Mouse (Mus musculus): ENCODE results near the gene Ccnb2.

Ccnb2 gene

DNA sequence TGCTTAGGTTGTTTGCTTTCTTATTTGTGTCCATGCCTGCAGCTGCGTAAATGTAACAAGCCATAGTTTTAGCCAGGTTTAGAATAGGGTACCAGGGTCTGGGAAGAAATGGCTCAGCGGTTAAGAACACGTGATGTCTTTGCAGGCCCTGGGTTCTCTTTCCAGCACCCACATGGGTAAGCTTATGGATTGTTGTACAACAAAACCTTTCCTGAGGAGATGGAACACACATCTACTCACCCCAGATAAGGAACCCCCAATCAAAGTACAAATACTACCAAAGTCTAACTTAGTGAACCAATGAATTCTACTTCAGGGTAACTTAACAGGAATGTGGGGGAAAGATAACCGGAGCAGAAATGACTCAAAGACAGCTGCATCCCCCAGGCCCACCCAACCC lies 36.9 kb downstream of the Ccnb2 start:
- no peak for DNase-seq (ENCODE audit: low read depth, low spot score)

DNA sequence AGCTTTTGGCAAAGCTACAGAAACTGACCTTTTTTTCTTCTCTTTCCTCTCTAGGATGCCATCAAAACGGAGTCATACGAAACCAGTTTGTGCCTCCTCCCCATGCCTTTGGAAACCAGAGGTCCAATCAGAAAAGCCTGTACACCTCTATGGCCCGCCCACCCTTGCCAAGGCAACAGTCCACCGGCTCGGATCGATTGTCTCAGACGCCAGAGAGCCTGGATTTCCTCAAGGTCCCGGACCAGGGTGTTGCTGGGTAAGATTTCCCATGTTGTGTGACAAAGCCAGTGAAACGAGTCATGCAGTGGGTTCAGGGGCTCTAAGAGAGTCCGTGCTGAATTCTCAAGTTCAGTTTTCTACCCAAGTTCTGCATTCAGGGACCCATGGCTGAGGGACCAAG lies 37.6 kb downstream of the Ccnb2 start:
- DNase-seq (ENCODE audit: low read depth, low spot score) = no peak

DNA sequence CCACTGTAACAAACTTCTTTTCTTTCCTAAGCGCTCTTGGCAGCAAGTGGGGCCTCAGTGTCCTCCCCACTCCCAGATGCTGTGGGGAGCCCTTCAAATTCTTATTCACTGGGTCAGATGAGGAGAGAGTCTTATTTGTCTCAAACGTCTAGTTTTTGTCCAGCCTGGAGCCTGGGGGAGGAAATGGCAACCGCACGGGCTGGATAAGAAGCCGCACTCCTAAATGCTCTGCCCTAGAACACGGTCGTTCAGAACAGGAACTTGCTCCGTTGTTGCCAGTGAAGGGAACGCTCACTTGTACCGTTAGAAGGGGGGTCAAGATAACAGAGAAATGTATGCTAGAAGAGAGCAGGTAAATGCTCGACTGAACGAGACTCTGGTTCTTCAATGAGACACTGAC lies 39.3 kb downstream of the Ccnb2 start:
- no peak for DNase-seq (ENCODE audit: low read depth, low spot score)

DNA sequence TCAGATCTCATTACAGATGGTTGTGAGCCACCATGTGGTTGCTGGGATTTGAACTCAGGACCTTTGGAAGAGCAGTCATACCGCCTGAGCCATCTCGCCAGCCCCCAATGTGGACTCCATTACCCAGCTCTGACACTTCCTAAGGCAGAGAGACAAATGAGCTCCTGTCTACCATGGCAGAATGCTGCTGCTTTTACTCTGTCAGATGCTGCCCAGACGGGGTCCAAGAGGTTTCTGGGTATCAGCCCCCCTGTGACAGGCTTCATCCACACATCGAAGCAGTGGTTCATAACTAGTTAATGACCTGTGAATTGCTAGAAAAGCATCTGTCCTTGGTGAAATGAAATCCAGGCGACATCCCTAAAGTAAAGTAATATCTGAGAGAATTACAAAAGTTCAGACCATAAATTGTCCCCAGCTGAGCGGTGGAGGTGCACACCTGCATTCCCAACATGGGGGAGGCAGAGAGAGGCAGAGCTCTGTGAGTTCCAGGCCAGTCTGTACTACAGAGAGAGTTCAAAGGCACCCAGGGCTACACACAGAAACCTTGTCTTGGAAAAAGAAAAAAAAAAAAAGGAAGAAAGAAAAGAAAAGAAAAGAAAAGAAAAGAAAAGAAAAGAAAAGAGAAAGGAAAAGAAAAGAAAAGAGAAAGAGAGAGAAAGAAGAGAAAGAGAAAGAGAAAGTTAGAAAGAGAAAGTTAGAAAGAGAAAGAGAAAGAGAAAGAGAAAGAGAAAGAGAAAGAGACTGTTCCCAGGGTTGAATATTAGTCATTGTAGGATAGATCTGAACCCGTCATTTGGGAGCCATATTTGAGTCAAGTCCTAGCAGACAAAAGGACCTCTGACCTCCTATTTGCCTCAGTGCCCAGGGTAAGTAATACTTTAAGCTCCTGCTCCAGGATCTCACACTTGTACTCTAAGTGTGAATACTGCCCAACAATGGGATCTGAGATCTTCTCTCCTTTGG lies 41.6 kb downstream of the Ccnb2 start:
- no peak for DNase-seq (ENCODE audit: low read depth, low spot score)

DNA sequence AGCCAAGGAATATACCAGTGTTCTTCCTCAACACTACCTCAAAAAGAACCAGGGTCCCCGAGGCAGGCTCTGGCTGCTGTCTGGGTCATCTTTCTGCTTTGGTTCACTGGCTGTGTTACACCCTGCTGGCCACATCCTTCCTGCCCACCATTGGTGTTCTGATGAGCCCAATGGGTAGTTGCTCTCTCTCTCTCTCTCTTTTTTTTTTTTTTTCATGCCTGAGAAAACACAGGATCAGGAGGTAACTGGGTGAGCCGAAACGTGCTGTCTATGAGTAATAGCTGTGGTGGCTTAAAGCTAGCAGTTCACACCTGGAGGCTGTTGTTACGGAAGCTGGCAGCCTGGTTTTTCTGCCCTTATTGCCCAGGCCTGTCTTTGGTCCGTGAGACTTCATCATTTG lies 49.7 kb downstream of the Ccnb2 start:
- DNase-seq (ENCODE audit: low read depth, low spot score) = no peak

DNA sequence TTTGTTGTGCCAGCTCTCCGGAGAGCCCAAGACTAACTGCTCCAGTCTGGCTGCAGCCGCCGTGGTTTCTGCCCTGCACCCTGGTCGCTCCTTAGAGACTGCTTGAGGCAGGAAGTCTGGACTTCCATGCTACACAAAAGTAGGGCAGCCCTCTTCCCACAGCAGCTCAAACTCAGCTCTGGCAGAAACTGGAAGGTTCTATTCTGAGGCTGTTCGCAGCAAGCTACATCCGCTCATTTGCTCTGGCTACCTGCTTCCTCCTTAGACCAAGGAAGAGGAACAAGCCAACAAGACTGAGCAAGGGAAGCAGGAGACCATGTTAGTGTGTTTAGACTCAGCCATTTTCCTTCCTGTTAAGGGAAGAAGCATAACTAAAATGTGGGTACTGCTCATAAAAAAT lies 54.4 kb downstream of the Ccnb2 start:
- DNase-seq (ENCODE audit: low read depth, low spot score) = peak; percentile 69

DNA sequence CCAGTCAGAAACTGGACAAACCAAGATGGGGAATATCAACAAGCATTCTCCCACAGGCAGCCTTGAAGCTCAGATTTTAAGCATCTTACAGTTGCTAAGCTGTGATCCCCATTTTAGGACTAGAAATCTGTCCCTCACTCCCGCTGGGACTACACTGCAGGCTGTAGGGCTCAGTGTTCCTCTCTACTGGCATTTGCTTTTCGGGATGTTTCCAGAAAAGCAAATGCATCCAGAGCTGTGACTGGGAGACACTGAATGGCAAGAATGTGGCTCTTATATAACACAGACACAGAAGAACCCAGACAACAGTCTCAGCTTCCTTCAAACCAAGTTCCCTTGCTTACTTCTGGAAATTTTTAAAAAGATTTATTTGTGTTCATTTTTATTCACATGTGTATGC lies 55.4 kb downstream of the Ccnb2 start:
- peak; percentile 32 for DNase-seq (ENCODE audit: low read depth, low spot score)

DNA sequence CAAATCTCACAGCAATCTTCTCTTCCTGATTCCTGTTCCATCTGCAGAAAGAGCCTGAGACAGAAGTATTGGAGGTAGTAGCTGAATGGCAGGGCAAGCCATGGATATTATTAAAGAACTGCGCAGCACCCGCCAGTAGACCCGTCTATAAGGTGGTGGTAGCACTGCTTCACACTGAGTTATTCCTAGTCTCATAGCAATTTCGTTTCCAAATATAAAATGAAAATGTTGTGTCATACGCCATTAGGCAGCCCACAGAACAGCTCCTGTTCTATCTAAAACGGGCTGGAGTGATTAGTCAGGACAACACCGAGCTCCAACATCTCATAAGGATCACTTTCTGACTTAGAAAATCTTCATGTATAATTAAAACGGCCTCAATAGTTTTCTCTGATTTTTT lies 56.6 kb downstream of the Ccnb2 start:
- DNase-seq (ENCODE audit: low read depth, low spot score) = peak; percentile 68

DNA sequence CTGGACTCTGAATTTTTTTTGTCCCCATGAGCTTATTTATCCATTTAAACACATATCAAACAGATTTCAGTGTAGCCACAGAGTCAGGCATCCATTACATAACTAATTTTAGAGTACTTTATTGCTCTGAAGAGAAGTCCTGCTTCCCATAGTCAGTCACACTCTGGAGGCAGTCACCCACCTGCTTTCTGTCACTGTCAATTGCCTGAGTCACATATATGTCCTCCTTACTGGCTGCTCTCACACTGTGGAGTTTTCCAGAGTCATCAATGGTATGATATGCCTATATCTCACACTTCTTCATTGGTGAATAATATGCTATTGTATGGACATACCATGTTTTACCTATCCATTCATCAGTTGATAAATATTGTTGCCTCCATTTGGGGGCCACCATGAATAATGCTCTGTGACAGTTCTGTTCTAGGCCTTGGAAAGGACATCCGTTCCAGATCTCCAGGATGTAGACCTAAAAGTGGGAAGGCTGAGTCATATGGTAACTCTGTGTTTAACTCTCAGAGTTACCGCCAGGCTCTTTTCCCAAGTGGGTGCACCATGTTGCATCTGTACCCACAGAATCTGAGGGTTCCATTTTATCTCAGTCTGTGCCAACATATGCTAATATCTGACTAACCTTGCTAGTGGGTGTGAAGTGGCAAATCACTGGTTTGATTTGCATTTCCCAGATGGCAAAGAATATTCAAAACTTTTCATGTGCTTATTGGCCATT lies 61.8 kb downstream of the Ccnb2 start:
- DNase-seq (ENCODE audit: low read depth, low spot score) = peak; percentile 68
